Mouse (Mus musculus): ENCODE measurements at regions not wholly inside any gene's neighbourhood (a gene's known extent, or its start where the extent isn't known, plus 50 kb on each side); places are given as distances from the start of the nearest gene placed in this dataset.

- peak; percentile 78 for DNase-seq (ENCODE audit: low read depth, low spot score)
Measured at GRCm38 (mm10) chr2:163138688-163139385, 51.2 kb upstream of the Gtsf1l start.

DNA sequence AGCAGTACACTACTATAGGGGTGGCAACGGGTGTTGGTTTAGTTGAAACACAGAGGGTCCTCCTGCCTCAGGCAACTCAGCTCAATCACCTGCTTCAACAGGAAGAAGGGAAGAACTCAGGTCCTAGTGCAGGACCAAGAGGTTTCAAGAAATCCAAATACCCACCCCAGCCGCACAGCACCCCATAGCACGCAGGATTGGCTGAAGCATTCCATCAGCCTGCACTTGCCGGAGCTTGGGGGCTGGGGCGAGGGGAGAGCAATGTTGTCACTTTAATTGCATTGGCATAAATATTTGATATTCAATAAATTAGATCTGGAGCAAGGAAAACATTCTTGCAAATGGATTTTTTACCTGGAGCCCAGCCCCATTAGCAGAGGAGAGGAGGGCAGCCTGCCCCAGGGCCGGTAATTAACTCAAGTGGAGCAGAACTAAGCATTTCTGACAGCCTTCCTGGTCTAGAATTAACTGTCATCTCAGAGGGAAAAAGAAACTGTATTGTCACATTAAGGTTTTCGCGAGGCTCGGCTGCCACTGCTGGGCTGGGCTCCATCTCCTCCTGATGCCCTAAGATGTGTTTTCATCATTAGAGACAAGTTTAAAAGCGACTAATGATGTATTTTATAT lies 55.2 kb upstream of the Gtsf1l start:
- no peak for DNase-seq (ENCODE audit: low read depth, low spot score)

- DNase-seq (ENCODE audit: low read depth, low spot score), result no peak
Measured at GRCm38 (mm10) chr2:163143413-163143812, 55.8 kb upstream of the Gtsf1l start.

- no peak for DNase-seq (ENCODE audit: low read depth, low spot score)
Measured at GRCm38 (mm10) chr2:163146001-163146400, 56.9 kb upstream of the Tox2 start.

- DNase-seq (ENCODE audit: low read depth, low spot score), result no peak
Measured at GRCm38 (mm10) chr2:163146481-163146880, 56.4 kb upstream of the Tox2 start.

GRCm38 (mm10) chr2:163147381-163147780 lies 55.5 kb upstream of the Tox2 start:
- no peak for DNase-seq (ENCODE audit: low read depth, low spot score)

GRCm38 (mm10) chr2:163151016-163151415 lies 51.9 kb upstream of the Tox2 start:
- DNase-seq (ENCODE audit: low read depth, low spot score), result no peak

GRCm38 (mm10) chr2:163152340-163153033 lies 50.4 kb upstream of the Tox2 start:
- DNase-seq (ENCODE audit: low read depth, low spot score), result peak; percentile 90

All from brain, adult 2 months (tissue).